Mouse (Mus musculus): ENCODE results near the gene Eif2s2.

- no peak for TF ChIP-seq CTCF (IDR thresholded peaks at IDR 0.05; ENCODE audit: low read depth)
- no peak for TF ChIP-seq EP300 (IDR thresholded peaks at IDR 0.05; ENCODE audit: low read depth)
Measured at GRCm38 (mm10) chr2:154826054-154826538, 66.6 kb downstream of the Eif2s2 start.

All from liver, embryonic 14.5 days (tissue).